Mouse (Mus musculus): Measurements from ENCODE around the gene Dhcr24. TPM values are rescaled to one million over a fixed set of nuclear protein-coding genes. Genes with fewer than 3 reads are reported as not detected.

Gene Dhcr24
- total RNA-seq, 2 experiments from 2014 or later, result 112 to 119 TPM

GRCm38 (mm10) chr4:106596200-106596599 is 35.4 kb downstream of the Dhcr24 start:
- intact Hi-C loops (cut with DNase I), result no loop called here
- no peak for DNase-seq (ENCODE audit: low spot score in 2 of 2)

GRCm38 (mm10) chr4:106597055-106597454 is 36.2 kb downstream of the Dhcr24 start:
- intact Hi-C loops (cut with DNase I), result no loop called here
- DNase-seq (ENCODE audit: low spot score in 2 of 2), result peak in 1 of 2 experiments; percentile 58

GRCm38 (mm10) chr4:106597741-106598140 is 36.9 kb downstream of the Dhcr24 start:
- intact Hi-C loops (cut with DNase I), result no loop called here
- no peak for DNase-seq (ENCODE audit: low spot score in 2 of 2)

GRCm38 (mm10) chr4:106599415-106599814 is 38.6 kb downstream of the Dhcr24 start:
- DNase-seq (ENCODE audit: low spot score in 2 of 2), result no peak
- intact Hi-C loops (cut with DNase I), result no loop called here

- DNase-seq (ENCODE audit: low spot score in 2 of 2), result no peak
- intact Hi-C loops (cut with DNase I), result no loop called here
These were observed 39.9 kb downstream of the Dhcr24 start for GRCm38 (mm10) chr4:106600770-106601169.

- intact Hi-C loops (cut with DNase I), result no loop called here
- DNase-seq (ENCODE audit: low spot score in 2 of 2), result no peak
These were observed 46.1 kb downstream of the Dhcr24 start for GRCm38 (mm10) chr4:106606639-106607554.

- intact Hi-C loops (cut with DNase I), result no loop called here
- no peak for DNase-seq (ENCODE audit: low spot score in 2 of 2)
These were observed 47.1 kb downstream of the Dhcr24 start for GRCm38 (mm10) chr4:106607905-106608304.

- intact Hi-C loops (cut with DNase I), result loop anchor here (5.0 to 10.0 kb wide), 2 partner anchors 222 to 549 kb away; no protein-coding TSS in a partner anchor
- no peak for DNase-seq (ENCODE audit: low spot score in 2 of 2)
These were observed 52.3 kb downstream of the Dhcr24 start for GRCm38 (mm10) chr4:106613105-106613504.

GRCm38 (mm10) chr4:106613560-106613959 is 52.7 kb downstream of the Dhcr24 start:
- intact Hi-C loops (cut with DNase I), result loop anchor here (5.0 to 10.0 kb wide), 2 partner anchors 221 to 549 kb away; no protein-coding TSS in a partner anchor
- DNase-seq (ENCODE audit: low spot score in 2 of 2), result no peak

- DNase-seq (ENCODE audit: low spot score in 2 of 2), result peak; percentile 75 to 80
- intact Hi-C loops (cut with DNase I), result loop anchor here (1.0 to 10.0 kb wide), 3 partner anchors 94 to 548 kb away; no protein-coding TSS in a partner anchor
These were observed 53.5 kb downstream of the Dhcr24 start for GRCm38 (mm10) chr4:106614180-106614797.

- DNase-seq (ENCODE audit: low spot score in 2 of 2), result no peak
- intact Hi-C loops (cut with DNase I), result loop anchor here (1.0 to 10.0 kb wide), 3 partner anchors 93 to 547 kb away; no protein-coding TSS in a partner anchor
These were observed 54.0 kb downstream of the Dhcr24 start for GRCm38 (mm10) chr4:106614881-106615280.

- DNase-seq (ENCODE audit: low spot score in 2 of 2), result no peak
- intact Hi-C loops (cut with DNase I), result loop anchor here (10.0 kb wide), 1 partner anchor 219 kb away; no protein-coding TSS in a partner anchor
These were observed 54.8 kb downstream of the Dhcr24 start for GRCm38 (mm10) chr4:106615637-106616036.

- intact Hi-C loops (cut with DNase I), result loop anchor here (10.0 kb wide), 1 partner anchor 218 kb away; no protein-coding TSS in a partner anchor
- DNase-seq (ENCODE audit: low spot score in 2 of 2), result peak in 1 of 2 experiments; percentile 36
These were observed 56.2 kb downstream of the Dhcr24 start, which contains the start of gene Lexm for GRCm38 (mm10) chr4:106617056-106617455. TSS of gene Lexm (minus strand) at chr4:106617241.

GRCm38 (mm10) chr4:106618898-106619297 is 58.1 kb downstream of the Dhcr24 start:
- DNase-seq (ENCODE audit: low spot score in 2 of 2), result no peak
- intact Hi-C loops (cut with DNase I), result loop anchor here (10.0 kb wide), 1 partner anchor 216 kb away; no protein-coding TSS in a partner anchor

- no peak for DNase-seq (ENCODE audit: low spot score in 2 of 2)
- intact Hi-C loops (cut with DNase I), result no loop called here
These were observed 60.6 kb downstream of the Dhcr24 start for GRCm38 (mm10) chr4:106621428-106621827.

- DNase-seq (ENCODE audit: low spot score in 2 of 2), result no peak
- intact Hi-C loops (cut with DNase I), result no loop called here
These were observed 61.2 kb downstream of the Dhcr24 start, which contains the start of gene Ttc22 for GRCm38 (mm10) chr4:106622030-106622493. TSS of gene Ttc22 (plus strand) at chr4:106622432.

- DNase-seq (ENCODE audit: low spot score in 2 of 2), result no peak
- intact Hi-C loops (cut with DNase I), result no loop called here
These were observed 61.9 kb downstream of the Dhcr24 start for GRCm38 (mm10) chr4:106622712-106623111.

GRCm38 (mm10) chr4:106624271-106624670 is 63.4 kb downstream of the Dhcr24 start:
- intact Hi-C loops (cut with DNase I), result no loop called here
- DNase-seq (ENCODE audit: low spot score in 2 of 2), result no peak

GRCm38 (mm10) chr4:106627809-106628208 is 67.0 kb downstream of the Dhcr24 start:
- intact Hi-C loops (cut with DNase I), result no loop called here
- no peak for DNase-seq (ENCODE audit: low spot score in 2 of 2)

Measured in left cerebral cortex, postnatal 14 days (tissue).